Comparison of ENCODE assay signal across 10 mouse cellular contexts in the genomic region with DNA sequence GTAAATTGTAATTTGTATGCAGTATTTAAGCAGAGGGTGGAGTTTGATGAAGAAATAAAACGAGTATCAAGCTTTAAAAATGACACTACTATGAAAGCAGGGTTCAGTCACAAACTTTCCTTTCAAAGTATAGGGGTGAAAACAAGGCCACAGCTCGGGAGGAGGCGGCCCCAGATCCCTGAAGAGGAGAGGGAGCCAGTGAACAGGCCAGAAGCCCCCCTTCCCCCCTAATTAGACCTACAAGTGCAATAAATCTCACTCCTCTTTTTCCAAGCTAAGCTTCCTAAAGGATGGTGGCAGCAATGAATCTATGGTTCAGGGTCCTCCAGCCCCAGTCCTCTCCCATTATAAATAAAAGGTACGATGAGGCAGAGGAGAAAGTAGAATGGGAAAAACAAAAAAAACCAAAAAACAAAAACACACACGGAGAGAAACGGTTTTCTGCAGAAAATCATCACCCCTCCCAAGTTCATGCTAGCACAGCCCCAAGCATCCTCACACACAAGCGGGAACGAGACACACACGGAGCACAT. TPM values are rescaled to one million over a fixed set of nuclear protein-coding genes. Genes with fewer than 3 reads are reported as not detected.
A peak's percentile ranks its signal among the peaks of the same experiment; 100 is the strongest.
DNase-seq lines count a peak whose midpoint lies in the region; ATAC-seq and TF ChIP-seq lines count a peak whose summit lies in the region.
"Had no signal": no experiment of that assay in that cellular context is flagged by ENCODE, and none has a peak within 500 bp of the region (broad histone marks: within the 10 kb centered on the region; RNA-seq: fewer than 3 reads in every experiment).

No protein-coding gene starts in this region.

- peak overlapping the region; percentile 82 for H3K4me3 ChIP-seq in kidney, postnatal 0 days (replicated peaks; ENCODE audit: low read depth, low read length)
- peak overlapping the region; percentile 99 for H3K4me3 ChIP-seq in hindbrain, embryonic 12.5 days
- peak overlapping the region; percentile 87 for H3K4me3 ChIP-seq in midbrain, embryonic 14.5 days (replicated peaks; ENCODE audit: low read depth, low read length)

- H3K27ac ChIP-seq in kidney, postnatal 0 days: peak overlapping the region; percentile 94
- H3K27ac ChIP-seq in hindbrain, embryonic 12.5 days: peak overlapping the region; percentile 100
- H3K27ac ChIP-seq in midbrain, embryonic 14.5 days (replicated peaks; ENCODE audit: low read depth, low read length): peak overlapping the region; percentile 100

- TF ChIP-seq CTCF in kidney, postnatal 0 days (IDR thresholded peaks at IDR 0.05; ENCODE audit: low read depth): no peak

- no peak for ATAC-seq in kidney, postnatal 0 days (replicated peaks; ENCODE audit: low FRiP score, low read depth)
- ATAC-seq in hindbrain, embryonic 12.5 days (ENCODE audit: low FRiP score): no peak
- ATAC-seq in midbrain, embryonic 14.5 days (ENCODE audit: low FRiP score, low TSS enrichment): no peak
- no peak for ATAC-seq in frontal cortex, adult (ENCODE audit: low TSS enrichment)

- WGBS in kidney, postnatal 0 days: 3% methylated on average over 9 of the region's 9 CpGs
- under 1% methylated on average over 9 of the region's 9 CpGs for WGBS in hindbrain, embryonic 12.5 days
- WGBS in midbrain, embryonic 14.5 days: 0% methylated on average over 9 of the region's 9 CpGs

- peaks cover 9% of the 10 kb centered on the region; the same call in 1 of the 2 replicates for H3K4me1 ChIP-seq in kidney, postnatal 0 days (replicated peaks; ENCODE audit: insufficient read depth, low read length)
- H3K4me1 ChIP-seq in hindbrain, embryonic 12.5 days: peaks cover 8% of the 10 kb centered on the region
- H3K4me1 ChIP-seq in midbrain, embryonic 14.5 days (ENCODE audit: control insufficient read depth, insufficient read depth, low read length): peaks cover 5% of the 10 kb centered on the region

- H3K27me3 ChIP-seq in kidney, postnatal 0 days (ENCODE audit: insufficient read depth, low read length): no peaks in the 10 kb centered on the region
- no peaks in the 10 kb centered on the region for H3K27me3 ChIP-seq in hindbrain, embryonic 12.5 days
- no peaks in the 10 kb centered on the region for H3K27me3 ChIP-seq in midbrain, embryonic 14.5 days (ENCODE audit: control insufficient read depth, insufficient read depth, low read length)

- H3K36me3 ChIP-seq in kidney, postnatal 0 days (ENCODE audit: insufficient read depth, low read length): no peaks in the 10 kb centered on the region
- H3K36me3 ChIP-seq in hindbrain, embryonic 12.5 days: peaks cover 10% of the 10 kb centered on the region
- peaks cover 10% of the 10 kb centered on the region for H3K36me3 ChIP-seq in midbrain, embryonic 14.5 days (ENCODE audit: control insufficient read depth, insufficient read depth, low read length)

- peak overlapping the region; percentile 89 for H3K9ac ChIP-seq in kidney, postnatal 0 days (ENCODE audit: low read depth, low read length)
- H3K9ac ChIP-seq in hindbrain, embryonic 12.5 days: peak overlapping the region; percentile 100
- H3K9ac ChIP-seq in midbrain, embryonic 14.5 days (replicated peaks; ENCODE audit: low read length): peak overlapping the region; percentile 100

- peak; percentile 66 for DNase-seq in kidney, postnatal 0 days (ENCODE audit: low spot score)
- no peak for DNase-seq in kidney, postnatal 14 days
- peak; percentile 80 for DNase-seq in embryo, embryonic 10.5 days (ENCODE audit: low spot score)
- DNase-seq in midbrain, embryonic 14.5 days: peak; percentile 58
- no peak for DNase-seq in left cerebral cortex, adult 8-10 months (ENCODE audit: low spot score in 2 of 2)
- no peak for DNase-seq in gastrocnemius, postnatal 10 days
- DNase-seq: gastrocnemius, postnatal 36 days; right cerebral cortex, adult 18-20 months had no signal

- no peaks in the 10 kb centered on the region for H3K9me3 ChIP-seq in kidney, postnatal 0 days (replicated peaks; ENCODE audit: low read length)
- H3K9me3 ChIP-seq in hindbrain, embryonic 12.5 days (replicated peaks): no peaks in the 10 kb centered on the region
- H3K9me3 ChIP-seq in midbrain, embryonic 14.5 days (ENCODE audit: control insufficient read depth, low read length): no peaks in the 10 kb centered on the region

- H3K4me2 ChIP-seq in kidney, postnatal 0 days (ENCODE audit: low read length): peak overlapping the region; percentile 92
- peak overlapping the region; percentile 84 for H3K4me2 ChIP-seq in hindbrain, embryonic 12.5 days (replicated peaks)
- peak overlapping the region; percentile 82 for H3K4me2 ChIP-seq in midbrain, embryonic 14.5 days (ENCODE audit: low read length)

RNA-seq across cellular contexts. Expression of a gene that starts 2.2 kb away (rescaled TPM):
- 9.8 and 11.2 TPM in 2 replicates for polyA plus RNA-seq in kidney, postnatal 0 days (2015; fragmentation: Nextera tagmentation; extraction: Ambion mirVana)
- 64.7 and 88.3 TPM in 2 replicates for polyA plus RNA-seq in hindbrain, embryonic 12.5 days (2016; fragmentation: Nextera tagmentation; extraction: Ambion mirVana)
- 67.5 and 72.4 TPM in 2 replicates for polyA plus RNA-seq in midbrain, embryonic 14.5 days (2014; fragmentation: Nextera tagmentation; extraction: Ambion mirVana)
- 100 to 1,000 TPM in 1 of 4 experiments, 10 to 100 TPM in 3; 92.7 to 104 (median 96.8) TPM for total RNA-seq in left cerebral cortex, adult 8-10 months (2022)
- 1 to 10 TPM; 3.0 to 3.3 TPM for total RNA-seq in gastrocnemius, postnatal 10 days (2021)

Comparison
In these comparisons a context has a peak if more than half of its experiments do, and no peak if none do; other contexts are left out.
1. DNase-seq: peak in kidney, postnatal 0 days (single experiment), embryo, embryonic 10.5 days (single experiment) and midbrain, embryonic 14.5 days (single experiment); none in kidney, postnatal 14 days (single experiment), left cerebral cortex, adult 8-10 months (0 of 2) and gastrocnemius, postnatal 10 days (single experiment).
2. Peak in every context shown above with its lines, with median percentiles within 50 percentile points of each other: H3K27ac ChIP-seq, H3K4me2 ChIP-seq, H3K4me3 ChIP-seq and H3K9ac ChIP-seq.